Mouse (Mus musculus) C2C12 (cell line): ENCODE measurements around the gene Rgs6. TPM values are rescaled to one million over a fixed set of nuclear protein-coding genes. Genes with fewer than 3 reads are reported as not detected.

Experiments
- H3K27me3 ChIP-seq: one replicate; pipeline ENCODE4 v1.6.1; 2011; ENCODE audit not compliant: control insufficient read depth, insufficient read depth, insufficient read length
- H3K36me3 ChIP-seq: one replicate; pipeline ENCODE4 v1.6.1; 2011; ENCODE audit not compliant: control insufficient read depth, insufficient read depth
- H3K4me3 ChIP-seq: one replicate; pipeline ENCODE4 v1.5.1; 2011; ENCODE audit warnings: mild to moderate bottlenecking, control low read depth; ENCODE audit not compliant: poor library complexity, insufficient read depth, severe bottlenecking
- H3K79me2 ChIP-seq: one replicate; pipeline ENCODE4 v1.6.1; 2011; ENCODE audit not compliant: control insufficient read depth, insufficient read depth
- H3K79me3 ChIP-seq: one replicate; pipeline ENCODE4 v1.6.1; 2011; ENCODE audit warnings: low read depth, control low read depth
- H3ac ChIP-seq: one replicate; pipeline ENCODE3; 2011; ENCODE audit warnings: low read depth; ENCODE audit not compliant: control insufficient read depth, insufficient read length
- CEBPB ChIP-seq: IDR thresholded peaks from one replicate; pipeline ENCODE4 v1.6.1; 2011; ENCODE audit warnings: low read depth, mild to moderate bottlenecking, control low read depth, moderate library complexity
- CTCF ChIP-seq: IDR thresholded peaks from one replicate; pipeline ENCODE4 v1.5.1; 2011; ENCODE audit not compliant: control insufficient read depth, insufficient read depth, insufficient read length
- FOSL1 ChIP-seq: IDR thresholded peaks from one replicate; pipeline ENCODE4 v1.8.0; 2011; ENCODE audit warnings: mild to moderate bottlenecking, low read length; ENCODE audit not compliant: poor library complexity, insufficient read depth, severe bottlenecking
- MAX ChIP-seq: IDR thresholded peaks from one replicate; pipeline ENCODE4 v1.6.1; 2011; ENCODE audit warnings: mild to moderate bottlenecking, control low read depth
- MYOD1 ChIP-seq: IDR thresholded peaks from one replicate; pipeline ENCODE4 v1.6.1; 2011; ENCODE audit warnings: low read depth; ENCODE audit not compliant: control insufficient read depth, insufficient read length
- MYOG ChIP-seq: IDR thresholded peaks from one replicate; pipeline ENCODE4 v1.6.1; 2011; ENCODE audit not compliant: control insufficient read depth, insufficient read length; ENCODE audit errors: extremely low read depth
- USF1 ChIP-seq: IDR thresholded peaks from one replicate; pipeline ENCODE4 v1.6.1; 2011; ENCODE audit warnings: low read depth, mild to moderate bottlenecking, control low read depth, moderate library complexity
- polyA plus RNA-seq: library from polyadenylated mRNA; unstranded; fragments of >200 nt; fragmentation: generic; extraction: Trizol; gene quantifications from one replicate; pipeline ENCODE4 v1.2.1, GENCODE M21; 2012; ENCODE audit warnings: missing spikeins

Gene Rgs6
- polyA plus RNA-seq, 1 experiment, result not detected

DNA sequence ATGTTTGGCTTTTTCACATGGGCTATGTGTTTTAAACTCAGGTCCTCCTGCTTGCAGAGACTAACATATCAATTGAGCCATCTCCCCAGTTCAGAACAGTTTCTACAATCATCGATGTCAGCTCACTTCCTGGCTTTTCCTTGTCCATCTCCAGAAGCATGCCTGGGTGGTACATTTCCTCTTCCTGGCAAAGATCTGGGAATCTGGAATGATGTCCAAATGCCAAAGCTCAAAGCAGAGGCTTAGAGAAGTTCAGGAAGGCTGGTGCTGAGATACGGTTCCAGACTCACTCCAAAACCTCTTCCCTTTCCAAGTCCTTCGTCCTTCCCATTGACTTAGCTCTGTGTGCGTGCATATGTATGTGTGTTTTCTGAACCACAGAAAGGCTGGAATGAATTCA, 59.8 kb downstream of the Rgs6 start:
- no peak overlapping the region for H3ac ChIP-seq
- no peaks in the 10 kb centered on the region for H3K79me3 ChIP-seq
- no peak overlapping the region for H3K4me3 ChIP-seq
- no peaks in the 10 kb centered on the region for H3K79me2 ChIP-seq
- H3K36me3 ChIP-seq, result no peaks in the 10 kb centered on the region
- H3K27me3 ChIP-seq, result no peaks in the 10 kb centered on the region
- no peak for TF ChIP-seq MAX
- no peak for TF ChIP-seq MYOG
- no peak for TF ChIP-seq FOSL1
- no peak for TF ChIP-seq USF1
- no peak for TF ChIP-seq CTCF
- no peak for TF ChIP-seq CEBPB

DNA sequence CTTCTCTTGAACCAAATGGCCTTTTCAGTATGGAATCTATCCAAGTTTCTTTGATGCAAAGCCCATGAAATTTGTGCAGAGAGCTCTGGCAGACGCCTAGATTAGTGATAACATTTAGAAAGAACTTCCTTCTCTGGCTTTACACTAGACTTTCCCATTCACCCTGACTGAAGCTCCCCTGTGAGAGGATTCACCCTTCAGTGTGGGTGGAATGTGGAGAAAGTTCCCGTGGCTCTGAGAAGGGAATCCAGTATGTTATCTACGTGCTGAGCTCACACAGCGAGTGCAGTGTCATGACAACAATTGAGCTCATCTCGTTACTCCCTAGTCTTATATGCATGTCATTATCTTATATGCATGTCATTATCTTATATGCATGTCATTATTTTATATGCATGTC, 61.9 kb downstream of the Rgs6 start:
- Histone ChIP-seq H3K4me3 (no peak overlapping the region), H3K79me2 (no peaks in the 10 kb centered on the region), H3K79me3 (no peaks in the 10 kb centered on the region), H3ac (no peak overlapping the region), H3K36me3 (no peaks in the 10 kb centered on the region), H3K27me3 (no peaks in the 10 kb centered on the region)
- TF ChIP-seq CEBPB (no peak), MAX (no peak), MYOG (no peak)

GRCm38 (mm10) chr12:82664598-82664997, 76.5 kb downstream of the Rgs6 start:
- no peak for TF ChIP-seq MAX
- no peak for TF ChIP-seq FOSL1
- Histone ChIP-seq H3ac (no peak overlapping the region), H3K36me3 (no peaks in the 10 kb centered on the region), H3K79me2 (no peaks in the 10 kb centered on the region), H3K4me3 (no peak overlapping the region), H3K27me3 (no peaks in the 10 kb centered on the region), H3K79me3 (no peaks in the 10 kb centered on the region)

DNA sequence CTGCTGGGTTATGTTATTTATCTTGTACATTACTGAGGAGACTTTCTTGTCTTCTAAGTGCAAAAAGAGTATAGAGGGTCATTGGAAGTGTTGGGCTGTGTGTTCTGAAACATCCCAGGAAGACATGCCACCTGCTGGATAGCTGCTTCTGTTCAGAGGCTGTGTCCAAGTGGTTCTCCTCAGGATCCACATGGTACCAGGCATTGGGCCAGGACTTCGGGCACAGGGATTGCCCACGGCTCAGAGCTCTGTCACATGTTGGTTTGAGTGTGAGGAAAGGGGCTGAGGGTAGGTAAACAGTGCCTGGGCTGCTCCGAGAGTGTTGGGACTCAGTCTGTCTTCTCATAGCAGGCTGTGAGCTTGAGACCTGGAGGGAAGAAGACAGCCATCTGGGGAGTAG, 79.3 kb downstream of the Rgs6 start:
- no peak overlapping the region for H3ac ChIP-seq
- no peaks in the 10 kb centered on the region for H3K79me2 ChIP-seq
- no peaks in the 10 kb centered on the region for H3K36me3 ChIP-seq
- H3K4me3 ChIP-seq, result no peak overlapping the region
- H3K27me3 ChIP-seq, result no peaks in the 10 kb centered on the region
- TF ChIP-seq MAX (no peak), FOSL1 (no peak), CTCF (no peak), USF1 (no peak), MYOG (no peak), MYOD1 (no peak), CEBPB (no peak)
- H3K79me3 ChIP-seq, result no peaks in the 10 kb centered on the region

DNA sequence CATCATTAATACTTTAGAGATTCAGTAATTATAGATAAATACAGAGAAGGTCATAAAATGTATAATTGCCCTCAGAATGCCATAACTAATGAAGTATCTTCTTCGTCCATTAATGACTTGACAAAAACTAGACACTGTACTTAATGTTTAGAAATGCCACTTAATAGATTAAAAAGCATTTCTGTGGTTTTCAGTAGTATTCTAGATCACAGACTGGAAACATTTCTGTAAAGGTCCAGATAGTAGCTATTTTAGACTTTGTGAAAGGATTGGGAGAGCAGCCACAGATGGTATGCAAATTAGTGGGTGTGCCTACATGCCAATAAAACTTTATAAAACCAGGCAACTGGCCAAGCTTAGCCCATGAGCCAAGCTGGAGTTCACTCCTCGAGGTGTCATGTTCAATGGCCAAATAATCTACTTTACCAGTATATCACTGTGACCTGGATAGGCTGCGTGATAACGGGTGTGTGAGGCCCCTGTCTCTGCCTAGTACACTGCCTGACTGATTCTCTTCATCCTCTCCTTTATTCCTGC, 82.2 kb downstream of the Rgs6 start:
- TF ChIP-seq MAX, result no peak
- TF ChIP-seq CTCF, result no peak
- TF ChIP-seq FOSL1, result no peak
- TF ChIP-seq USF1, result no peak
- Histone ChIP-seq H3K4me3 (no peak overlapping the region), H3K79me2 (no peaks in the 10 kb centered on the region), H3K27me3 (no peaks in the 10 kb centered on the region), H3K79me3 (no peaks in the 10 kb centered on the region), H3K36me3 (no peaks in the 10 kb centered on the region), H3ac (no peak overlapping the region)

DNA sequence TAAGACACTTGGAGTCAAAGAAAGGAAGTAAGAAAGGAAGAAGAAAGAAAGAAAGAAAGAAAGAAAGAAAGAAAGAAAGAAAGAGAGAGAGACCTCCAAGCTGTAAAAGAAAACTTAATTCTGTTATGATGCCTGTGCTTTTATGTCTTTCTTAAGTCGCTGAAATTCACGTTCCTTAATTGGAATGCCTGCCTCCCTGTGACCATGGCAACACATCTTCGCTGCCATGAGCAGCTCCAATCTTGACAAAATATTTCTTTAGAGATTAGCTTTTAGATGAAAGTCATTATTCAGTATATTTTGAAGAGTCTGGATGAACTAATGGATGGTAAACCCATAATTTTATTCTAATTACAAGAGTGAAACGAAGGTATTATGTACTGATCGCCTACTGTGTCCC, 83.5 kb downstream of the Rgs6 start:
- no peak overlapping the region for H3K4me3 ChIP-seq
- no peaks in the 10 kb centered on the region for H3K36me3 ChIP-seq
- H3ac ChIP-seq, result no peak overlapping the region
- TF ChIP-seq CTCF (no peak), USF1 (no peak), MAX (no peak), CEBPB (no peak), FOSL1 (no peak), MYOG (no peak), MYOD1 (no peak)
- H3K27me3 ChIP-seq, result no peaks in the 10 kb centered on the region
- H3K79me2 ChIP-seq, result no peaks in the 10 kb centered on the region
- no peaks in the 10 kb centered on the region for H3K79me3 ChIP-seq
